Mouse (Mus musculus): Measurements from ENCODE around the gene Elovl5. TPM values are rescaled to one million over a fixed set of nuclear protein-coding genes. Genes with fewer than 3 reads are reported as not detected.

The Elovl5 gene
- polyA plus RNA-seq, 1 experiment from 2014 or later, result 101 TPM

- Histone ChIP-seq H3K4me2 (ENCODE audit: low read depth, low read length, severe bottlenecking) (no peak overlapping the region), H3K9me3 (ENCODE audit: control insufficient read depth, low read length) (no peaks in the 10 kb centered on the region), H3K4me1 (replicated peaks; ENCODE audit: control insufficient read depth, insufficient read depth, low read length) (peaks cover 4% of the 10 kb centered on the region; the same call in 1 of the 2 replicates), H3K4me3 (ENCODE audit: low read depth, low read length) (no peak overlapping the region), H3K27ac (ENCODE audit: low read depth, low read length) (no peak overlapping the region), H3K9ac (ENCODE audit: low read length) (no peak overlapping the region), H3K36me3 (ENCODE audit: control insufficient read depth, insufficient read depth, low read length) (no peaks in the 10 kb centered on the region), H3K27me3 (ENCODE audit: control insufficient read depth, insufficient read depth, low read length) (no peaks in the 10 kb centered on the region)
- no peak for DNase-seq (ENCODE audit: low spot score)
- WGBS, result 67% methylated on average over 15 of the region's 15 CpGs
- ATAC-seq (replicated peaks; ENCODE audit: low FRiP score), result no peak
Observed at GRCm38 (mm10) chr9:78016288-78016687, 99.1 kb downstream of the Elovl5 start.

- WGBS, result 14% methylated on average over 9 of the region's 9 CpGs
- peaks cover 6% of the 10 kb centered on the region; the same call in 1 of the 2 replicates for H3K4me1 ChIP-seq (replicated peaks; ENCODE audit: control insufficient read depth, insufficient read depth, low read length)
- DNase-seq (ENCODE audit: low spot score), result peak; percentile 62
- peak; percentile 74 for ATAC-seq (replicated peaks; ENCODE audit: low FRiP score)
- no peaks in the 10 kb centered on the region for H3K27me3 ChIP-seq (ENCODE audit: control insufficient read depth, insufficient read depth, low read length)
- H3K9me3 ChIP-seq (ENCODE audit: control insufficient read depth, low read length), result no peaks in the 10 kb centered on the region
- no peaks in the 10 kb centered on the region for H3K36me3 ChIP-seq (ENCODE audit: control insufficient read depth, insufficient read depth, low read length)
- H3K4me3 ChIP-seq (ENCODE audit: low read depth, low read length), result no peak overlapping the region
- no peak overlapping the region for H3K27ac ChIP-seq (ENCODE audit: low read depth, low read length)
- H3K4me2 ChIP-seq (ENCODE audit: low read depth, low read length, severe bottlenecking), result no peak overlapping the region
- no peak overlapping the region; the same call in 1 of the 2 replicates for H3K9ac ChIP-seq (ENCODE audit: low read length)
Observed at GRCm38 (mm10) chr9:78021256-78021655, 104.1 kb downstream of the Elovl5 start.

- Histone ChIP-seq H3K9me3 (ENCODE audit: control insufficient read depth, low read length) (no peaks in the 10 kb centered on the region), H3K4me1 (replicated peaks; ENCODE audit: control insufficient read depth, insufficient read depth, low read length) (peaks cover 6% of the 10 kb centered on the region; the same call in 1 of the 2 replicates), H3K9ac (ENCODE audit: low read length) (no peak overlapping the region), H3K27ac (ENCODE audit: low read depth, low read length) (no peak overlapping the region), H3K27me3 (ENCODE audit: control insufficient read depth, insufficient read depth, low read length) (no peaks in the 10 kb centered on the region), H3K4me2 (ENCODE audit: low read depth, low read length, severe bottlenecking) (no peak overlapping the region), H3K36me3 (ENCODE audit: control insufficient read depth, insufficient read depth, low read length) (no peaks in the 10 kb centered on the region), H3K4me3 (ENCODE audit: low read depth, low read length) (no peak overlapping the region)
- ATAC-seq (replicated peaks; ENCODE audit: low FRiP score) (no peak), DNase-seq (ENCODE audit: low spot score) (no peak)
- WGBS, result 83% methylated on average over 8 of the region's 8 CpGs
Observed at GRCm38 (mm10) chr9:78022187-78022945, 105.2 kb downstream of the Elovl5 start.

- H3K36me3 ChIP-seq (ENCODE audit: control insufficient read depth, insufficient read depth, low read length), result no peaks in the 10 kb centered on the region
- DNase-seq (ENCODE audit: low spot score), result peak; percentile 67
- H3K4me1 ChIP-seq (replicated peaks; ENCODE audit: control insufficient read depth, insufficient read depth, low read length), result peaks cover 6% of the 10 kb centered on the region; the same call in 1 of the 2 replicates
- no peak overlapping the region for H3K4me3 ChIP-seq (ENCODE audit: low read depth, low read length)
- 19% methylated on average over 3 of the region's 3 CpGs for WGBS
- ATAC-seq (replicated peaks; ENCODE audit: low FRiP score), result peak; percentile 70; the same call in 1 of the 2 replicates
- H3K27ac ChIP-seq (ENCODE audit: low read depth, low read length), result no peak overlapping the region
- H3K9me3 ChIP-seq (ENCODE audit: control insufficient read depth, low read length), result no peaks in the 10 kb centered on the region
- no peaks in the 10 kb centered on the region for H3K27me3 ChIP-seq (ENCODE audit: control insufficient read depth, insufficient read depth, low read length)
- H3K4me2 ChIP-seq (ENCODE audit: low read depth, low read length, severe bottlenecking), result no peak overlapping the region
- H3K9ac ChIP-seq (ENCODE audit: low read length), result no peak overlapping the region
Observed at GRCm38 (mm10) chr9:78024823-78025222, 107.7 kb downstream of the Elovl5 start.

- H3K9me3 ChIP-seq (ENCODE audit: control insufficient read depth, low read length), result no peaks in the 10 kb centered on the region
- H3K4me3 ChIP-seq (ENCODE audit: low read depth, low read length), result no peak overlapping the region
- no peaks in the 10 kb centered on the region for H3K27me3 ChIP-seq (ENCODE audit: control insufficient read depth, insufficient read depth, low read length)
- H3K9ac ChIP-seq (ENCODE audit: low read length), result no peak overlapping the region
- no peaks in the 10 kb centered on the region for H3K4me1 ChIP-seq (replicated peaks; ENCODE audit: control insufficient read depth, insufficient read depth, low read length)
- no peak overlapping the region for H3K4me2 ChIP-seq (ENCODE audit: low read depth, low read length, severe bottlenecking)
- no peak for DNase-seq (ENCODE audit: low spot score)
- H3K27ac ChIP-seq (ENCODE audit: low read depth, low read length), result no peak overlapping the region
- no peaks in the 10 kb centered on the region for H3K36me3 ChIP-seq (ENCODE audit: control insufficient read depth, insufficient read depth, low read length)
- WGBS, result 76% methylated on average over 3 of the region's 3 CpGs
- ATAC-seq (replicated peaks; ENCODE audit: low FRiP score), result no peak
Observed at GRCm38 (mm10) chr9:78027099-78027498, 109.9 kb downstream of the Elovl5 start.

- no peaks in the 10 kb centered on the region for H3K36me3 ChIP-seq (ENCODE audit: control insufficient read depth, insufficient read depth, low read length)
- H3K4me2 ChIP-seq (ENCODE audit: low read depth, low read length, severe bottlenecking), result no peak overlapping the region
- ATAC-seq (replicated peaks; ENCODE audit: low FRiP score) (no peak), DNase-seq (ENCODE audit: low spot score) (no peak)
- no peak overlapping the region for H3K4me3 ChIP-seq (ENCODE audit: low read depth, low read length)
- no peaks in the 10 kb centered on the region for H3K9me3 ChIP-seq (ENCODE audit: control insufficient read depth, low read length)
- WGBS, result 91% methylated on average over 10 of the region's 10 CpGs
- no peaks in the 10 kb centered on the region for H3K27me3 ChIP-seq (ENCODE audit: control insufficient read depth, insufficient read depth, low read length)
- H3K27ac ChIP-seq (ENCODE audit: low read depth, low read length), result no peak overlapping the region
- no peaks in the 10 kb centered on the region for H3K4me1 ChIP-seq (replicated peaks; ENCODE audit: control insufficient read depth, insufficient read depth, low read length)
- H3K9ac ChIP-seq (ENCODE audit: low read length), result no peak overlapping the region
Observed at GRCm38 (mm10) chr9:78030835-78031456, 113.8 kb downstream of the Elovl5 start.

GRCm38 (mm10) chr9:78032930-78033329 lies 115.8 kb downstream of the Elovl5 start:
- Histone ChIP-seq H3K4me1 (replicated peaks; ENCODE audit: control insufficient read depth, insufficient read depth, low read length) (no peaks in the 10 kb centered on the region), H3K9ac (ENCODE audit: low read length) (no peak overlapping the region), H3K4me3 (ENCODE audit: low read depth, low read length) (no peak overlapping the region), H3K36me3 (ENCODE audit: control insufficient read depth, insufficient read depth, low read length) (no peaks in the 10 kb centered on the region), H3K9me3 (ENCODE audit: control insufficient read depth, low read length) (no peaks in the 10 kb centered on the region), H3K27ac (ENCODE audit: low read depth, low read length) (no peak overlapping the region), H3K27me3 (ENCODE audit: control insufficient read depth, insufficient read depth, low read length) (no peaks in the 10 kb centered on the region), H3K4me2 (ENCODE audit: low read depth, low read length, severe bottlenecking) (no peak overlapping the region)
- DNase-seq (ENCODE audit: low spot score) (no peak), ATAC-seq (replicated peaks; ENCODE audit: low FRiP score) (no peak)
- 90% methylated on average over 4 of the region's 4 CpGs for WGBS
